Mouse (Mus musculus): ENCODE data around the gene Kif26b.

Gene Kif26b

GRCm38 (mm10) chr1:178683631-178684030 lies 154.7 kb downstream of the Kif26b start:
- Histone ChIP-seq H3K36me3 (ENCODE audit: control insufficient read depth, insufficient read depth, low read length, poor library complexity, severe bottlenecking) (no peaks in the 10 kb centered on the region), H3K27me3 (ENCODE audit: control insufficient read depth, insufficient read depth, low read length, poor library complexity, severe bottlenecking) (no peaks in the 10 kb centered on the region)
- DNase-seq (ENCODE audit: low read depth, low spot score), result no peak

GRCm38 (mm10) chr1:178684991-178685680 lies 156.2 kb downstream of the Kif26b start:
- Histone ChIP-seq H3K27me3 (ENCODE audit: control insufficient read depth, insufficient read depth, low read length, poor library complexity, severe bottlenecking) (no peaks in the 10 kb centered on the region), H3K36me3 (ENCODE audit: control insufficient read depth, insufficient read depth, low read length, poor library complexity, severe bottlenecking) (no peaks in the 10 kb centered on the region)
- DNase-seq (ENCODE audit: low read depth, low spot score), result no peak

- no peak for DNase-seq (ENCODE audit: low read depth, low spot score)
- Histone ChIP-seq H3K36me3 (ENCODE audit: control insufficient read depth, insufficient read depth, low read length, poor library complexity, severe bottlenecking) (no peaks in the 10 kb centered on the region), H3K27me3 (ENCODE audit: control insufficient read depth, insufficient read depth, low read length, poor library complexity, severe bottlenecking) (no peaks in the 10 kb centered on the region)
These were observed 158.0 kb downstream of the Kif26b start for GRCm38 (mm10) chr1:178686881-178687280.

GRCm38 (mm10) chr1:178689512-178689911 lies 160.6 kb downstream of the Kif26b start:
- no peaks in the 10 kb centered on the region for H3K27me3 ChIP-seq (ENCODE audit: control insufficient read depth, insufficient read depth, low read length, poor library complexity, severe bottlenecking)
- DNase-seq (ENCODE audit: low read depth, low spot score), result no peak
- no peaks in the 10 kb centered on the region for H3K36me3 ChIP-seq (ENCODE audit: control insufficient read depth, insufficient read depth, low read length, poor library complexity, severe bottlenecking)

GRCm38 (mm10) chr1:178691679-178692078 lies 162.8 kb downstream of the Kif26b start:
- Histone ChIP-seq H3K27me3 (ENCODE audit: control insufficient read depth, insufficient read depth, low read length, poor library complexity, severe bottlenecking) (no peaks in the 10 kb centered on the region), H3K36me3 (ENCODE audit: control insufficient read depth, insufficient read depth, low read length, poor library complexity, severe bottlenecking) (no peaks in the 10 kb centered on the region)
- no peak for DNase-seq (ENCODE audit: low read depth, low spot score)

GRCm38 (mm10) chr1:178700102-178700501 lies 171.2 kb downstream of the Kif26b start:
- no peaks in the 10 kb centered on the region for H3K36me3 ChIP-seq (ENCODE audit: control insufficient read depth, insufficient read depth, low read length, poor library complexity, severe bottlenecking)
- no peak for DNase-seq (ENCODE audit: low read depth, low spot score)
- no peaks in the 10 kb centered on the region; the same call in 1 of the 2 replicates for H3K27me3 ChIP-seq (ENCODE audit: control insufficient read depth, insufficient read depth, low read length, poor library complexity, severe bottlenecking)

GRCm38 (mm10) chr1:178703496-178703895 lies 174.6 kb downstream of the Kif26b start:
- H3K27me3 ChIP-seq (ENCODE audit: control insufficient read depth, insufficient read depth, low read length, poor library complexity, severe bottlenecking), result no peaks in the 10 kb centered on the region; the same call in 1 of the 2 replicates
- no peak for DNase-seq (ENCODE audit: low read depth, low spot score)
- H3K36me3 ChIP-seq (ENCODE audit: control insufficient read depth, insufficient read depth, low read length, poor library complexity, severe bottlenecking), result no peaks in the 10 kb centered on the region

GRCm38 (mm10) chr1:178707925-178708351 lies 179.0 kb downstream of the Kif26b start:
- Histone ChIP-seq H3K27me3 (ENCODE audit: control insufficient read depth, insufficient read depth, low read length, poor library complexity, severe bottlenecking) (no peaks in the 10 kb centered on the region; the same call in 1 of the 2 replicates), H3K36me3 (ENCODE audit: control insufficient read depth, insufficient read depth, low read length, poor library complexity, severe bottlenecking) (no peaks in the 10 kb centered on the region)
- DNase-seq (ENCODE audit: low read depth, low spot score), result no peak

- no peaks in the 10 kb centered on the region for H3K36me3 ChIP-seq (ENCODE audit: control insufficient read depth, insufficient read depth, low read length, poor library complexity, severe bottlenecking)
- DNase-seq (ENCODE audit: low read depth, low spot score), result no peak
- H3K27me3 ChIP-seq (ENCODE audit: control insufficient read depth, insufficient read depth, low read length, poor library complexity, severe bottlenecking), result no peaks in the 10 kb centered on the region
These were observed 179.4 kb downstream of the Kif26b start for GRCm38 (mm10) chr1:178708356-178708755.

GRCm38 (mm10) chr1:178712189-178712873 lies 183.4 kb downstream of the Kif26b start:
- H3K27me3 ChIP-seq (ENCODE audit: control insufficient read depth, insufficient read depth, low read length, poor library complexity, severe bottlenecking), result no peaks in the 10 kb centered on the region
- no peaks in the 10 kb centered on the region for H3K36me3 ChIP-seq (ENCODE audit: control insufficient read depth, insufficient read depth, low read length, poor library complexity, severe bottlenecking)
- DNase-seq (ENCODE audit: low read depth, low spot score), result no peak

- no peaks in the 10 kb centered on the region for H3K36me3 ChIP-seq (ENCODE audit: control insufficient read depth, insufficient read depth, low read length, poor library complexity, severe bottlenecking)
- DNase-seq (ENCODE audit: low read depth, low spot score), result no peak
- no peaks in the 10 kb centered on the region for H3K27me3 ChIP-seq (ENCODE audit: control insufficient read depth, insufficient read depth, low read length, poor library complexity, severe bottlenecking)
These were observed 185.3 kb downstream of the Kif26b start for GRCm38 (mm10) chr1:178714209-178714608.

GRCm38 (mm10) chr1:178716411-178716810 lies 187.5 kb downstream of the Kif26b start:
- Histone ChIP-seq H3K36me3 (ENCODE audit: control insufficient read depth, insufficient read depth, low read length, poor library complexity, severe bottlenecking) (no peaks in the 10 kb centered on the region), H3K27me3 (ENCODE audit: control insufficient read depth, insufficient read depth, low read length, poor library complexity, severe bottlenecking) (no peaks in the 10 kb centered on the region)
- DNase-seq (ENCODE audit: low read depth, low spot score), result no peak

GRCm38 (mm10) chr1:178720821-178721220 lies 191.9 kb downstream of the Kif26b start:
- no peak for DNase-seq (ENCODE audit: low read depth, low spot score)
- H3K27me3 ChIP-seq (ENCODE audit: control insufficient read depth, insufficient read depth, low read length, poor library complexity, severe bottlenecking), result no peaks in the 10 kb centered on the region
- no peaks in the 10 kb centered on the region for H3K36me3 ChIP-seq (ENCODE audit: control insufficient read depth, insufficient read depth, low read length, poor library complexity, severe bottlenecking)

- Histone ChIP-seq H3K27me3 (ENCODE audit: control insufficient read depth, insufficient read depth, low read length, poor library complexity, severe bottlenecking) (no peaks in the 10 kb centered on the region), H3K36me3 (ENCODE audit: control insufficient read depth, insufficient read depth, low read length, poor library complexity, severe bottlenecking) (no peaks in the 10 kb centered on the region)
- no peak for DNase-seq (ENCODE audit: low read depth, low spot score)
These were observed 193.9 kb downstream of the Kif26b start for GRCm38 (mm10) chr1:178722793-178723192.

GRCm38 (mm10) chr1:178725536-178725935 lies 196.6 kb downstream of the Kif26b start:
- DNase-seq (ENCODE audit: low read depth, low spot score), result no peak
- H3K27me3 ChIP-seq (ENCODE audit: control insufficient read depth, insufficient read depth, low read length, poor library complexity, severe bottlenecking), result no peaks in the 10 kb centered on the region
- no peaks in the 10 kb centered on the region for H3K36me3 ChIP-seq (ENCODE audit: control insufficient read depth, insufficient read depth, low read length, poor library complexity, severe bottlenecking)

Measured in splenic B cell, adult 2 months (primary cell).